Mouse (Mus musculus) hindbrain, embryonic 11.5 days (tissue): Measurements from ENCODE around the gene Dnajb12. TPM values are rescaled to one million over a fixed set of nuclear protein-coding genes. Genes with fewer than 3 reads are reported as not detected.

Experiments used
- ATAC-seq: fragments of 200-750 bp; cut with Nextera tagmentation; 2 replicates; pipeline ENCODE4 v1.8.0; 2017; ENCODE audit warnings: mild to moderate bottlenecking, moderate TSS enrichment, moderate library complexity; ENCODE audit not compliant: low FRiP score
- DNase-seq: peaks from one replicate; pipeline ENCODE4 v3.0.0-alpha.2; 2015; ENCODE audit warnings: low spot score
- H3K27ac ChIP-seq: fragments of 300-500 bp; sonication (generic); 2 replicates; pipeline ENCODE4 v1.5.1; 2014; ENCODE audit warnings: mild to moderate bottlenecking, low read depth, low read length
- H3K27me3 ChIP-seq: fragments of 300-500 bp; sonication (generic); 2 replicates; pipeline ENCODE4 v1.6.1; 2014; ENCODE audit warnings: mild to moderate bottlenecking, low read length, moderate library complexity, mixed read lengths; ENCODE audit not compliant: control insufficient read depth, insufficient read depth
- H3K36me3 ChIP-seq: fragments of 300-500 bp; sonication (generic); 2 replicates; pipeline ENCODE4 v1.6.1; 2014; ENCODE audit warnings: mild to moderate bottlenecking, low read length, moderate library complexity, mixed read lengths; ENCODE audit not compliant: control insufficient read depth, insufficient read depth
- H3K4me1 ChIP-seq: fragments of 300-500 bp; sonication (generic); replicated peaks from 2 replicates; pipeline ENCODE4 v1.6.1; 2014; ENCODE audit warnings: low read length, mixed read lengths; ENCODE audit not compliant: control insufficient read depth, insufficient read depth
- H3K4me2 ChIP-seq: fragments of 300-500 bp; sonication (generic); replicated peaks from 2 replicates; pipeline ENCODE4 v1.6.1; 2014; ENCODE audit warnings: mild to moderate bottlenecking, low read depth, low read length
- H3K4me3 ChIP-seq: fragments of 300-500 bp; sonication (generic); 2 replicates; pipeline ENCODE4 v1.5.1; 2014; ENCODE audit warnings: low read depth, low read length
- H3K9ac ChIP-seq: fragments of 300-500 bp; sonication (generic); 2 replicates; pipeline ENCODE4 v1.6.1; 2014; ENCODE audit warnings: low read depth, low read length
- H3K9me3 ChIP-seq: fragments of 300-500 bp; sonication (generic); 2 replicates; pipeline ENCODE4 v1.6.1; 2016; ENCODE audit warnings: low read length; ENCODE audit not compliant: control insufficient read depth
- WGBS: fragments of 180-500 bp; shearing (Covaris S2); extraction: QIAGEN DNeasy Blood & Tissue Kit; methylation state at CpG from one replicate; pipeline ENCODE4 v1.1.7; 2014; 5-methylcytosine and 5-hydroxymethylcytosine counted together
- polyA plus RNA-seq: library from polyadenylated mRNA; unstranded; fragments of >200 nt; fragmentation: Nextera tagmentation; extraction: Ambion mirVana; gene quantifications from 2 replicates; pipeline ENCODE4 v1.2.1, GENCODE M21; 2014

The Dnajb12 gene
- polyA plus RNA-seq, 1 experiment from 2014 or later = 22.6 TPM

GRCm38 (mm10) chr10:59916159-59916558, 36.8 kb downstream of the Dnajb12 start:
- Histone ChIP-seq H3K36me3 (no peaks in the 10 kb centered on the region), H3K9me3 (no peaks in the 10 kb centered on the region), H3K27me3 (0 out of 2 replicates have a peak, but pooled peaks cover 3% of the 10 kb centered on the region), H3K4me3 (no peak overlapping the region), H3K4me1 (peaks cover 14% of the 10 kb centered on the region), H3K4me2 (peak overlapping the region; percentile 22), H3K9ac (0 out of 2 replicates have a peak overlapping the region, but pooled peaks have one; percentile 4), H3K27ac (no peak overlapping the region)
- ATAC-seq = no peak
- no peak for DNase-seq
- WGBS = 13% methylated on average over 4 of the region's 4 CpGs

GRCm38 (mm10) chr10:59916649-59917048, 37.3 kb downstream of the Dnajb12 start:
- ATAC-seq = peak; percentile 74
- peaks cover 11% of the 10 kb centered on the region for H3K4me1 ChIP-seq
- 0 out of 2 replicates have a peak, but pooled peaks cover 3% of the 10 kb centered on the region for H3K27me3 ChIP-seq
- peak; percentile 68 for DNase-seq
- H3K4me2 ChIP-seq = peak overlapping the region; percentile 22
- no peaks in the 10 kb centered on the region for H3K9me3 ChIP-seq
- no peak overlapping the region for H3K4me3 ChIP-seq
- H3K27ac ChIP-seq = no peak overlapping the region
- no peak overlapping the region for H3K9ac ChIP-seq
- under 1% methylated on average over 10 of the region's 10 CpGs for WGBS
- no peaks in the 10 kb centered on the region for H3K36me3 ChIP-seq

GRCm38 (mm10) chr10:59918111-59918510, 38.8 kb downstream of the Dnajb12 start:
- Histone ChIP-seq H3K4me3 (no peak overlapping the region), H3K4me1 (peaks cover 6% of the 10 kb centered on the region), H3K9me3 (no peaks in the 10 kb centered on the region), H3K36me3 (no peaks in the 10 kb centered on the region), H3K4me2 (no peak overlapping the region), H3K27me3 (0 out of 2 replicates have a peak, but pooled peaks cover 3% of the 10 kb centered on the region), H3K9ac (no peak overlapping the region), H3K27ac (no peak overlapping the region)
- WGBS = 89% methylated on average over 4 of the region's 4 CpGs
- ATAC-seq = no peak
- no peak for DNase-seq

GRCm38 (mm10) chr10:59919494-59920181, 40.3 kb downstream of the Dnajb12 start:
- H3K27me3 ChIP-seq = 0 out of 2 replicates have a peak, but pooled peaks cover 3% of the 10 kb centered on the region
- ATAC-seq (no peak), DNase-seq (no peak)
- H3K36me3 ChIP-seq = no peaks in the 10 kb centered on the region
- 43% methylated on average over 15 of the region's 15 CpGs for WGBS
- H3K9me3 ChIP-seq = no peaks in the 10 kb centered on the region
- H3K4me1 ChIP-seq = peaks cover 6% of the 10 kb centered on the region
- no peak overlapping the region for H3K4me2 ChIP-seq
- H3K9ac ChIP-seq = no peak overlapping the region
- peak overlapping the region; percentile 77 for H3K27ac ChIP-seq
- H3K4me3 ChIP-seq = no peak overlapping the region

- Histone ChIP-seq H3K4me3 (no peak overlapping the region), H3K9me3 (no peaks in the 10 kb centered on the region), H3K4me1 (peaks cover 6% of the 10 kb centered on the region), H3K27ac (peak overlapping the region; percentile 77), H3K27me3 (0 out of 2 replicates have a peak, but pooled peaks cover 3% of the 10 kb centered on the region), H3K4me2 (peak overlapping the region; percentile 51), H3K9ac (peak overlapping the region; percentile 51; the same call in 1 of the 2 replicates), H3K36me3 (no peaks in the 10 kb centered on the region)
- ATAC-seq = peak; percentile 15
- no peak for DNase-seq
- 25% methylated on average over 7 of the region's 7 CpGs for WGBS
Measured at GRCm38 (mm10) chr10:59920485-59920809, 41.1 kb downstream of the Dnajb12 start.

- peak overlapping the region; percentile 28 for H3K4me3 ChIP-seq
- 0 out of 2 replicates have a peak, but pooled peaks cover 3% of the 10 kb centered on the region for H3K27me3 ChIP-seq
- H3K27ac ChIP-seq = peak overlapping the region; percentile 77
- no peaks in the 10 kb centered on the region for H3K36me3 ChIP-seq
- DNase-seq (peak; percentile 76), ATAC-seq (peak; percentile 62)
- peak overlapping the region; percentile 51 for H3K9ac ChIP-seq
- peaks cover 6% of the 10 kb centered on the region for H3K4me1 ChIP-seq
- 6% methylated on average over 33 of the region's 33 CpGs for WGBS
- no peaks in the 10 kb centered on the region for H3K9me3 ChIP-seq
- peak overlapping the region; percentile 51 for H3K4me2 ChIP-seq
Measured at GRCm38 (mm10) chr10:59920810-59921681, 41.7 kb downstream of the Dnajb12 start.

- ATAC-seq = no peak
- DNase-seq = no peak
- Histone ChIP-seq H3K9ac (no peak overlapping the region), H3K27me3 (0 out of 2 replicates have a peak, but pooled peaks cover 3% of the 10 kb centered on the region), H3K4me3 (no peak overlapping the region), H3K36me3 (no peaks in the 10 kb centered on the region), H3K4me1 (peaks cover 6% of the 10 kb centered on the region), H3K4me2 (no peak overlapping the region), H3K27ac (no peak overlapping the region), H3K9me3 (no peaks in the 10 kb centered on the region)
- WGBS = 85% methylated on average over 2 of the region's 2 CpGs
Measured at GRCm38 (mm10) chr10:59923493-59923892, 44.1 kb downstream of the Dnajb12 start.

- Histone ChIP-seq H3K4me1 (peaks cover 6% of the 10 kb centered on the region), H3K36me3 (no peaks in the 10 kb centered on the region), H3K27me3 (0 out of 2 replicates have a peak, but pooled peaks cover 3% of the 10 kb centered on the region), H3K9ac (no peak overlapping the region), H3K27ac (no peak overlapping the region), H3K4me3 (no peak overlapping the region), H3K9me3 (no peaks in the 10 kb centered on the region), H3K4me2 (no peak overlapping the region)
- DNase-seq (no peak), ATAC-seq (no peak)
- 45% methylated on average over 3 of the region's 3 CpGs for WGBS
Measured at GRCm38 (mm10) chr10:59924305-59924704, 44.9 kb downstream of the Dnajb12 start.
